Mouse (Mus musculus) forebrain, postnatal 0 days (tissue): ENCODE measurements around the gene Foxq1. TPM values are rescaled to one million over a fixed set of nuclear protein-coding genes. Genes with fewer than 3 reads are reported as not detected.

Experiments
- ATAC-seq: fragments of 200-750 bp; cut with Nextera tagmentation; 2 replicates; pipeline ENCODE4 v1.8.0; 2017; ENCODE audit warnings: mild to moderate bottlenecking, moderate library complexity
- DNase-seq: peaks from one replicate; pipeline ENCODE4 v3.0.0-alpha.2; 2015
- H3K27ac ChIP-seq: fragments of 300-500 bp; sonication (generic); 2 replicates; pipeline ENCODE4 v1.5.1; 2014; ENCODE audit warnings: low read depth, mild to moderate bottlenecking, antibody characterized with exemption, low read length, moderate library complexity, mixed read lengths
- H3K27me3 ChIP-seq: fragments of 300-500 bp; sonication (generic); 2 replicates; pipeline ENCODE4 v1.6.1; 2014; ENCODE audit warnings: mild to moderate bottlenecking, low read length, mixed read lengths; ENCODE audit not compliant: insufficient read depth
- H3K36me3 ChIP-seq: fragments of 300-500 bp; sonication (generic); 2 replicates; pipeline ENCODE4 v1.6.1; 2014; ENCODE audit warnings: mild to moderate bottlenecking, moderate library complexity; ENCODE audit not compliant: insufficient read depth
- H3K4me1 ChIP-seq: fragments of 300-500 bp; sonication (generic); 2 replicates; pipeline ENCODE4 v1.6.1; 2014; ENCODE audit warnings: antibody characterized with exemption; ENCODE audit not compliant: insufficient read depth
- H3K4me2 ChIP-seq: fragments of 300-500 bp; sonication (generic); 2 replicates; pipeline ENCODE4 v1.6.1; 2014; ENCODE audit warnings: low read depth, mild to moderate bottlenecking, moderate library complexity
- H3K4me3 ChIP-seq: fragments of 300-500 bp; sonication (generic); 2 replicates; pipeline ENCODE4 v1.5.1; 2014; ENCODE audit warnings: low read depth, low read length, mixed read lengths
- H3K9ac ChIP-seq: fragments of 300-500 bp; sonication (generic); 2 replicates; pipeline ENCODE4 v1.6.1; 2014; ENCODE audit warnings: mild to moderate bottlenecking
- H3K9me3 ChIP-seq: fragments of 300-500 bp; sonication (generic); 2 replicates; pipeline ENCODE4 v1.6.1; 2016; ENCODE audit warnings: low read length
- CTCF ChIP-seq: sonication (generic); IDR thresholded peaks from 2 replicates; pipeline ENCODE4 v1.5.1; 2016; ENCODE audit warnings: antibody characterized with exemption, control low read depth, low read depth
- WGBS: fragments of 180-500 bp; shearing (Covaris S2); extraction: QIAGEN DNeasy Blood & Tissue Kit; methylation state at CpG from one replicate; pipeline ENCODE4 v1.1.7; 2014; 5-methylcytosine and 5-hydroxymethylcytosine counted together
- polyA plus RNA-seq: library from polyadenylated mRNA; unstranded; fragments of >200 nt; fragmentation: Nextera tagmentation; extraction: Ambion mirVana; gene quantifications from 2 replicates; pipeline ENCODE4 v1.2.1, GENCODE M21; 2015
- total RNA-seq: library from RNA; depleted of rRNA; stranded (reverse); fragments of >200 nt; gene quantifications from 2 replicates; pipeline ENCODE4 v1.2.3, GENCODE M21; 2014

Gene Foxq1
- total and polyA plus RNA-seq, 2 experiments from 2014 or later: 3.4 to 5.4 TPM

DNA sequence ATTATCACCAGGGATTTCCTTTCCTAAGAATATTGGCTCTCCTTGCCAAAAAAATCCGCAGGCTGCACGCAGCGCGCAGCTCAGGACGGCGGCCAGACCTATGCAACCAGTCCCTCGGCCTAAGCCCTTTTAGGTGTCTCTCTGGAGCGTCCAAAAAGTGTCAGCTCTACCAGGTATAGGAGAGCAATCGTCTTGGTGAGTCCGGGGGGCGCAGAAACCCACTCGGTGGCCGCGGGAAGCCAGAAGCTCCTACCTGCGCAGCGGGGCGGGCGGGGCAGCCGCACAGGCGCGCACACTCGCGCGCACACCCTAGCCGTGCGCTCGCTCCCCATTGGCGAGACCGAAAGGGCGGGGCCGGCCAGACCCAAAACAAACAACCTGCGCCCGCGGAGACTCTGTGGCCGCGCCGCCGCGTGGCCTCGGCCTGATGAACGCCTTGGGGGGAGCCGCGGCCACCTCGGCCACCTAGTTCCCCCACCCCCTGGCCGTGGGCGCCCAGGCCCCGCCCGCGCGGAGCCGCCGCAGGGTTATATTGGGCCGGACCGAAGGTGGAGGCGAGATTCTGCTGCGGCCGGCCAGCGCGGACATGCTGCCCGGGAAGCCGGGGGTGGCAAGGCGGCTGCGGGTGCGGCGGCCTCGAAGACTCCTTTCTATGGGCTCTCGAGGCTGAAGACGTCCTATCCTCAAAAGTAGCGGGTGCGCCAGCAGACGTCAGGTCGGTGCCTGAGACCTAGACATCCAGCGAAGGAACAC is 2.0 kb downstream of the Foxq1 start:
- DNase-seq (no peak), ATAC-seq (peak; percentile 3; the same call in 1 of the 2 replicates)
- no peaks in the 10 kb centered on the region for H3K9me3 ChIP-seq
- no peaks in the 10 kb centered on the region for H3K36me3 ChIP-seq
- no peak for TF ChIP-seq CTCF
- under 1% methylated on average over 68 of the region's 73 CpGs for whole genome bisulfite sequencing
- peaks cover 86% of the 10 kb centered on the region for H3K27me3 ChIP-seq
- H3K4me2 ChIP-seq: peak overlapping the region; percentile 98
- peak overlapping the region; percentile 46 for H3K4me3 ChIP-seq
- peaks cover 9% of the 10 kb centered on the region; the same call in 1 of the 2 replicates for H3K4me1 ChIP-seq
- H3K27ac ChIP-seq: no peak overlapping the region
- peak overlapping the region; percentile 48 for H3K9ac ChIP-seq

DNA sequence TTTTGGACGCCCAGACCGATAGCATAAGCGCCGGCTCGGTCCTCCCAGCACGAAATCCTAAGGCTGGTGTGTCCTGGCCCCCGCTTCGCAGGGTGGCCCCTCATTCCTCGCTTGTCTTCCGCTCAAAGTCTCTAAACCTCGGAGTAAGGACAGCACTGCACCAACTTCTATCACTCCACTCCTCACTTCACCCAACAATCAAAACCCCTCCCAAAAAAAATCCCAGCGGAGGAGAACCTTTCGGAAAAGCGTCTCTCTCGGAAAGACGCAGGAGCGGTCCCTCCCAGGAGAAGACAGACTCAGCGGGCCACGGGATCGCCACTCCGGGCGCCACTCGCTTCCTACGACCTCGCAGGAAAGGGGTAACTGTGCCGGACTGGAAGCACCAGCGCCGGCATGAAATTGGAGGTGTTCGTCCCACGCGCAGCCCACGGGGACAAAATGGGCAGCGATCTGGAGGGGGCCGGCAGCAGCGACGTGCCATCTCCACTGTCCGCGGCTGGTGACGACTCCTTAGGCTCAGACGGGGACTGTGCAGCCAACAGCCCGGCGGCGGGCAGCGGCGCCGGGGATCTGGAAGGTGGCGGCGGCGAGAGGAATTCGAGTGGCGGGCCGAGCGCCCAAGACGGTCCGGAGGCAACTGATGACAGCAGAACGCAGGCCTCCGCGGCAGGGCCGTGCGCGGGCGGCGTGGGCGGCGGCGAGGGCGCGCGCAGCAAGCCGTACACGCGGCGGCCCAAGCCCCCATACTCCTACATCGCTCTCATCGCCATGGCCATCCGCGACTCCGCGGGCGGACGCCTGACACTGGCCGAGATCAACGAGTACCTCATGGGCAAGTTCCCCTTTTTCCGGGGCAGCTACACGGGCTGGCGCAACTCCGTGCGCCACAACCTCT is 2.8 kb downstream of the Foxq1 start, which contains the start of gene A530084C06Rik:
TSS of gene A530084C06Rik (minus strand) at position 813 of the 898 bp plus-strand sequence.
- no peaks in the 10 kb centered on the region for H3K9me3 ChIP-seq
- H3K27me3 ChIP-seq: peaks cover 87% of the 10 kb centered on the region
- no peak for TF ChIP-seq CTCF
- WGBS: under 1% methylated on average over 86 of the region's 88 CpGs
- H3K4me3 ChIP-seq: peak within 1 kb of the TSS; percentile 46
- ATAC-seq: peak; percentile 66
- no peaks in the 10 kb centered on the region for H3K36me3 ChIP-seq
- peak within 1 kb of the TSS; percentile 45 for H3K27ac ChIP-seq
- peak; percentile 52 for DNase-seq
- peak within 1 kb of the TSS; percentile 48 for H3K9ac ChIP-seq
- peak within 1 kb of the TSS; percentile 98 for H3K4me2 ChIP-seq
- peaks cover 9% of the 10 kb centered on the region; the same call in 1 of the 2 replicates for H3K4me1 ChIP-seq

DNA sequence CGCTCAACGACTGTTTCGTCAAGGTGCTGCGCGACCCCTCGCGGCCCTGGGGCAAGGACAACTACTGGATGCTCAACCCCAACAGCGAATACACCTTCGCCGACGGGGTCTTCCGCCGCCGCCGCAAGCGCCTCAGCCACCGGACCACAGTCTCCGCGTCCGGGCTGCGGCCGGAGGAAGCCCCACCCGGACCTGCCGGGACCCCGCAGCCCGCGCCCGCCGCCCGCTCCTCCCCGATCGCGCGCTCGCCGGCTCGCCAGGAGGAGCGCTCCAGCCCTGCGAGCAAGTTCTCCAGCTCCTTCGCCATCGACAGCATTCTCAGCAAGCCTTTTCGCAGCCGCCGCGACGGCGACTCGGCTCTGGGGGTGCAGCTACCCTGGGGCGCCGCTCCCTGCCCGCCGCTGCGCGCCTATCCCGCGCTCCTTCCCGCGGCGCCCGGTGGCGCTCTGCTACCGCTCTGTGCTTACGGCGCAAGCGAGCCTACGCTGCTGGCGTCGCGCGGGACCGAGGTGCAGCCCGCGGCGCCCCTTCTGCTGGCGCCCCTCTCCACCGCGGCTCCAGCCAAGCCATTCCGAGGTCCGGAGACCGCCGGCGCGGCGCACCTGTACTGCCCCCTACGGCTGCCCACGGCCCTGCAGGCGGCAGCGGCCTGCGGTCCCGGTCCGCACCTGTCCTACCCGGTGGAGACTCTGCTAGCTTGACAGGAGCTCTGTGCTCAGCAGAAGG is 3.6 kb downstream of the Foxq1 start:
- Histone ChIP-seq H3K36me3 (no peaks in the 10 kb centered on the region), H3K4me3 (peak overlapping the region; percentile 46), H3K4me1 (peaks cover 9% of the 10 kb centered on the region; the same call in 1 of the 2 replicates), H3K9ac (peak overlapping the region; percentile 48), H3K27me3 (peaks cover 86% of the 10 kb centered on the region), H3K27ac (peak overlapping the region; percentile 45; the same call in 1 of the 2 replicates), H3K9me3 (no peaks in the 10 kb centered on the region), H3K4me2 (peak overlapping the region; percentile 98)
- peak; percentile 67 for TF ChIP-seq CTCF
- under 1% methylated on average over 90 of the region's 92 CpGs for WGBS
- peak; percentile 34 for DNase-seq
- peak; percentile 52 for ATAC-seq

DNA sequence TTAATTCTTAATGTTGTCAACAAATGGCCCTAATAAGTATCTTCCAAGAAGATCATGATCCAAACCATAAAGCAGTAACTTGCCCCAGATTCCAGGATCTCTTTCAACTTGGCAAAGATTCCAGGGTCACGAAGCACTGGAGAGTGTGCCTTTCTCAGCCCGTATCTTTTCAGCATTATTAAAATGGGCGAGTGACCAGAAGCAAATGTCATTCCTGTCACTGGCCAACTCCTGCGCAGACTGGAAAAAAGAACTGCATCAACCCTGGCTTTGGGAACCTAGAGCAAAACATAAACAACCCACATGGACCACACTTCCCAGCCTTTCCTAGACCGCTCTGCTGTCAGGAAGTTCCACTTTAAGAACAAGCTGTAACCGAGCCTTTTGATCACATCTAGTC is 8.5 kb downstream of the Foxq1 start:
- no peaks in the 10 kb centered on the region for H3K4me1 ChIP-seq
- no peaks in the 10 kb centered on the region for H3K9me3 ChIP-seq
- H3K27ac ChIP-seq: no peak overlapping the region
- no peak for TF ChIP-seq CTCF
- H3K36me3 ChIP-seq: no peaks in the 10 kb centered on the region
- no peak for DNase-seq
- no peak overlapping the region for H3K4me2 ChIP-seq
- ATAC-seq: no peak
- 59% methylated on average over 6 of the region's 6 CpGs for WGBS
- H3K4me3 ChIP-seq: no peak overlapping the region
- no peak overlapping the region for H3K9ac ChIP-seq
- peaks cover 52% of the 10 kb centered on the region for H3K27me3 ChIP-seq

DNA sequence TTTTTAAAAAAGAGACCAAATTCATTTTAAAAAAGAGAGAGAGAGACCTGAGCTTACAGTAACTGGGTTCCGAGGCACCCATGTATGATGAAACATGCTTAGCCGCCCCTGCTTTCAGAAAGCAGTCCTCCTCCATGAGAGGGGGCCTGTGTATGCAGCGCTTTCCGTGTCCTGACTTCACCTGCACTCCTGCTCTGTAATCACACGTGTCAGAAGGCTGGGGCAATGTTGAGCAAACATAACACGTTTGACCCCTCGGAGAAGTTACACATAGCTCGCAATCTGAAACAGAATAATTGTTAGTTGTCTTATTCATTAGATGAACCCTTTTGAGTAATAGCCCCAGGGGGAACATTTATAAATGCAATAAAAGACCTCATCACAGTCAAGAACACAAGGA is 11.2 kb downstream of the Foxq1 start:
- no peak overlapping the region for H3K4me2 ChIP-seq
- ATAC-seq: no peak
- no peaks in the 10 kb centered on the region for H3K4me1 ChIP-seq
- peaks cover 27% of the 10 kb centered on the region for H3K27me3 ChIP-seq
- H3K9me3 ChIP-seq: no peaks in the 10 kb centered on the region
- TF ChIP-seq CTCF: no peak
- no peaks in the 10 kb centered on the region for H3K36me3 ChIP-seq
- WGBS: 82% methylated on average over 8 of the region's 8 CpGs
- no peak overlapping the region for H3K9ac ChIP-seq
- H3K27ac ChIP-seq: no peak overlapping the region
- no peak overlapping the region for H3K4me3 ChIP-seq
- DNase-seq: no peak

DNA sequence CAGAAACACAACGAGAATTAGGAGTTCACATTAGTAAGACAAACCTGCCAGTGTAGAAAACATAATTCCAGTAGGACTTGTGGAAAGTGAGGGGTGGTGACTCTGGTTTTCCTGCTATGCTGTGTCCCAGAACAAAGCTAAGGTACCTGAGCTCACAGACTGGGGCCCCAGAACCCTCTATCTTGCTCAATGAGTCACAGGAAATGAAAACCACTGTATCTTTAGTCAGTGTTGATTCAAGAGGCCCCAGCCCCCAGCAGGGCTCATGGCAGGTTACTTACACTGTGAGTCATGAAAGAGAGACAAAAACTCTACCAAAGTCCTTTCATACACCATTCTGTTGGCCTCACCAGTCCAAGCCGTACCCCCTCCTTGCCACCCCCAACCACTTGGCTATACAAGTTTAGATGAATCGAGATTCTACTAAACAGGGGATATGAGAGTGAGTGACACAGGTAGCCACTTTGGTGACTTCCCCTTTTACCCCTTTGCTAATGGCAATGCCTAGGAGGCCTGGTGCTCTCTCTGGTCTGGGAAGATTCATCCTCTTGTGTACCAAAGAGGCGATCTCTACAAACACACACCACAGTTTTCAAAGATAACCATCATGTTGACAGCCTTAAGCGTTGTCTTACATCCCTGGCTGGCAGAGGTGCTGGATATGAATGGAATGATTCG is 11.8 kb downstream of the Foxq1 start:
- WGBS: 79% methylated on average over 6 of the region's 6 CpGs

More for the DNA sequence above, 11.8 kb downstream of the Foxq1 start:
- Histone ChIP-seq H3K36me3 (no peaks in the 10 kb centered on the region), H3K4me1 (no peaks in the 10 kb centered on the region), H3K9me3 (no peaks in the 10 kb centered on the region), H3K27me3 (peaks cover 21% of the 10 kb centered on the region), H3K4me2 (no peak overlapping the region), H3K27ac (no peak overlapping the region), H3K9ac (no peak overlapping the region), H3K4me3 (no peak overlapping the region)
- ATAC-seq (no peak), DNase-seq (no peak)
- no peak for TF ChIP-seq CTCF
